Mouse (Mus musculus) midbrain, embryonic 13.5 days (tissue): ENCODE measurements around the gene Fstl4. TPM values are rescaled to one million over a fixed set of nuclear protein-coding genes. Genes with fewer than 3 reads are reported as not detected.

ENCODE experiments used
- ATAC-seq: fragments of 200-750 bp; cut with Nextera tagmentation; 2 replicates; pipeline ENCODE4 v1.8.0; 2017; ENCODE audit warnings: mild to moderate bottlenecking, moderate TSS enrichment, moderate library complexity
- H3K27ac ChIP-seq: fragments of 300-500 bp; sonication (generic); 2 replicates; pipeline ENCODE4 v1.5.1; 2015; ENCODE audit warnings: inconsistent platforms, mild to moderate bottlenecking, moderate library complexity
- H3K27me3 ChIP-seq: fragments of 300-500 bp; sonication (generic); 2 replicates; pipeline ENCODE4 v1.6.1; 2015; ENCODE audit warnings: mild to moderate bottlenecking, inconsistent platforms
- H3K36me3 ChIP-seq: fragments of 300-500 bp; sonication (generic); 2 replicates; pipeline ENCODE4 v1.6.1; 2015; ENCODE audit warnings: mild to moderate bottlenecking, inconsistent platforms
- H3K4me1 ChIP-seq: fragments of 300-500 bp; sonication (generic); replicated peaks from 2 replicates; pipeline ENCODE4 v1.6.1; 2015; ENCODE audit warnings: inconsistent platforms
- H3K4me2 ChIP-seq: fragments of 300-500 bp; sonication (generic); replicated peaks from 2 replicates; pipeline ENCODE4 v1.6.1; 2015; ENCODE audit warnings: moderate library complexity, mild to moderate bottlenecking, inconsistent platforms
- H3K4me3 ChIP-seq: fragments of 300-500 bp; sonication (generic); replicated peaks from 2 replicates; pipeline ENCODE4 v1.5.1; 2015; ENCODE audit warnings: mild to moderate bottlenecking, inconsistent platforms
- H3K9ac ChIP-seq: fragments of 300-500 bp; sonication (generic); replicated peaks from 2 replicates; pipeline ENCODE4 v1.6.1; 2015; ENCODE audit warnings: mild to moderate bottlenecking, inconsistent platforms
- H3K9me3 ChIP-seq: fragments of 300-500 bp; sonication (generic); 2 replicates; pipeline ENCODE4 v1.6.1; 2016; ENCODE audit warnings: mild to moderate bottlenecking, inconsistent platforms
- WGBS: fragments of 180-500 bp; shearing (Covaris S2); methylation state at CpG from one replicate; pipeline ENCODE4 v1.1.7; 2015; 5-methylcytosine and 5-hydroxymethylcytosine counted together
- polyA plus RNA-seq: library from polyadenylated mRNA; unstranded; fragments of >200 nt; fragmentation: Nextera tagmentation; extraction: Ambion mirVana; gene quantifications from 2 replicates; pipeline ENCODE4 v1.2.1, GENCODE M21; 2015

Gene Fstl4
- 5.1 TPM in 2 replicates for polyA plus RNA-seq

- peaks cover 61% of the 10 kb centered on the region for H3K27me3 ChIP-seq
- ATAC-seq: peak; percentile 75
Observed at GRCm38 (mm10) chr11:52764461-52764893, at the start of gene Fstl4. Gene Fstl4 (plus strand): TSS chr11:52764634.

GRCm38 (mm10) chr11:52718570-52718969, 45.9 kb upstream of the Fstl4 start:
- Histone ChIP-seq H3K27me3 (no peaks in the 10 kb centered on the region), H3K4me1 (no peaks in the 10 kb centered on the region), H3K4me2 (no peak overlapping the region), H3K36me3 (no peaks in the 10 kb centered on the region), H3K27ac (no peak overlapping the region), H3K9ac (no peak overlapping the region), H3K4me3 (no peak overlapping the region), H3K9me3 (no peaks in the 10 kb centered on the region)
- 64% methylated on average over 1 of the region's 1 CpGs for WGBS
- no peak for ATAC-seq

More at GRCm38 (mm10) chr11:52764461-52764893, at the start of gene Fstl4:
- Histone ChIP-seq H3K4me1 (peaks cover 17% of the 10 kb centered on the region), H3K4me2 (peak within 1 kb of the TSS; percentile 91), H3K27ac (no peak within 1 kb of the TSS), H3K9ac (peak within 1 kb of the TSS; percentile 70), H3K9me3 (no peaks in the 10 kb centered on the region), H3K4me3 (peak within 1 kb of the TSS; percentile 53), H3K36me3 (no peaks in the 10 kb centered on the region)
- under 1% methylated on average over 43 of the region's 48 CpGs for WGBS

- no peak overlapping the region for H3K4me2 ChIP-seq
- no peak for ATAC-seq
- no peak overlapping the region for H3K4me3 ChIP-seq
- H3K4me1 ChIP-seq: no peaks in the 10 kb centered on the region
- H3K27me3 ChIP-seq: no peaks in the 10 kb centered on the region
- no peaks in the 10 kb centered on the region for H3K36me3 ChIP-seq
- no peak overlapping the region for H3K27ac ChIP-seq
- no peaks in the 10 kb centered on the region for H3K9me3 ChIP-seq
- WGBS: 72% methylated on average over 6 of the region's 6 CpGs
- no peak overlapping the region for H3K9ac ChIP-seq
Observed at GRCm38 (mm10) chr11:52721087-52721486, 43.3 kb upstream of the Fstl4 start.

GRCm38 (mm10) chr11:52722706-52723105, 41.7 kb upstream of the Fstl4 start:
- Histone ChIP-seq H3K4me1 (no peaks in the 10 kb centered on the region), H3K4me3 (no peak overlapping the region), H3K27me3 (no peaks in the 10 kb centered on the region), H3K9me3 (no peaks in the 10 kb centered on the region), H3K9ac (no peak overlapping the region), H3K27ac (no peak overlapping the region), H3K4me2 (no peak overlapping the region), H3K36me3 (no peaks in the 10 kb centered on the region)
- WGBS: 89% methylated on average over 4 of the region's 4 CpGs
- no peak for ATAC-seq

GRCm38 (mm10) chr11:52726001-52726400, 38.4 kb upstream of the Fstl4 start:
- Histone ChIP-seq H3K9me3 (no peaks in the 10 kb centered on the region), H3K36me3 (no peaks in the 10 kb centered on the region), H3K27ac (no peak overlapping the region), H3K9ac (no peak overlapping the region), H3K4me2 (no peak overlapping the region), H3K27me3 (no peaks in the 10 kb centered on the region), H3K4me1 (peaks cover 5% of the 10 kb centered on the region; the same call in 1 of the 2 replicates), H3K4me3 (no peak overlapping the region)
- ATAC-seq: no peak
- WGBS: 100% methylated on average over 1 of the region's 1 CpGs

DNA sequence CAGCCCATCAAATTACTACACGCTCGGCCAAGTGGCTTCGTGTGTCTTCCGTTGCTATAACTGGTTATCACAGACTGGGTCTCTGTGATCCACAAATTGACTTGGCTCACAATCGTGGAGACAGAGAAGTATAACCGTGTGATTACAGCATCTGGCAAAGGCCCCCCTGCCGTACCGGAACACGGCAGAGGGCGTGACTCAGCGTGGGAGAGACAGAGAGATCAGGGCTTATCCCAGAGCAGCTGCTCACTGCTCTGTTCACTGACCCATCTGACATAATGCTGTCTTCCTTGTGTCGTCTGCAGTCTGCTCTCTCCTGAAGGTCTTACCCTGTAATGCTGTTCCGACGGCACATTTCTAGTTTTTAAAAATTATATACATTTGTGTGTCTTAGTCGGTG, 36.0 kb upstream of the Fstl4 start:
- WGBS: 67% methylated on average over 15 of the region's 15 CpGs
- H3K27ac ChIP-seq: no peak overlapping the region
- no peak overlapping the region for H3K4me2 ChIP-seq
- H3K4me3 ChIP-seq: no peak overlapping the region
- ATAC-seq: 0 out of 2 replicates have a peak, but pooled peaks have one; percentile 45
- H3K9me3 ChIP-seq: no peaks in the 10 kb centered on the region
- peaks cover 5% of the 10 kb centered on the region; the same call in 1 of the 2 replicates for H3K4me1 ChIP-seq
- H3K36me3 ChIP-seq: no peaks in the 10 kb centered on the region
- no peaks in the 10 kb centered on the region for H3K27me3 ChIP-seq
- no peak overlapping the region for H3K9ac ChIP-seq

- H3K27ac ChIP-seq: no peak overlapping the region
- no peaks in the 10 kb centered on the region for H3K9me3 ChIP-seq
- no peak overlapping the region for H3K9ac ChIP-seq
- no peaks in the 10 kb centered on the region for H3K27me3 ChIP-seq
- H3K4me3 ChIP-seq: no peak overlapping the region
- H3K4me1 ChIP-seq: peaks cover 5% of the 10 kb centered on the region; the same call in 1 of the 2 replicates
- no peak overlapping the region for H3K4me2 ChIP-seq
- H3K36me3 ChIP-seq: no peaks in the 10 kb centered on the region
- WGBS: 91% methylated on average over 5 of the region's 5 CpGs
- ATAC-seq: no peak
Observed at GRCm38 (mm10) chr11:52729890-52730289, 34.5 kb upstream of the Fstl4 start.

DNA sequence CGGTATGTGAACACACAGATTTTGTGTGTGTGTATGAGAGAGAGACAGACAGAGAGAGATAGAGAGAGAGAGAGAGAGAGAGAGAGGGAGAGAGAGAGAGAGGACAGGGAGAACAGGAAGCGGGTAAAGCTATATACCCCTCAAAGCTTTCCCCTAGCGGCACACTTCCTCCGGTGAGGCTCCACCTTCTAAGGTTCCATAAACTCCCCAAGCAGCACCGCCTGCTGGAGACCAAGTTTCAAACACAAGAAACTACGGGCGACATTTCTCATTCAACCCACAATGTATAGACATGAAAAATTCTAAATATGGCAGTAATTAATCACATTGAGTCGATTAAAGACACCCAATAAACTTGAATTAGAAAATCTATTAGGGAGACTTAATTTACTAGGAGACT, 32.5 kb upstream of the Fstl4 start:
- 56% methylated on average over 8 of the region's 8 CpGs for WGBS
- ATAC-seq: no peak
- H3K4me2 ChIP-seq: no peak overlapping the region

GRCm38 (mm10) chr11:52734493-52735195, 29.8 kb upstream of the Fstl4 start:
- 90% methylated on average over 6 of the region's 6 CpGs for WGBS
- no peaks in the 10 kb centered on the region for H3K36me3 ChIP-seq
- no peak overlapping the region for H3K9ac ChIP-seq
- ATAC-seq: no peak
- no peaks in the 10 kb centered on the region for H3K27me3 ChIP-seq
- H3K27ac ChIP-seq: no peak overlapping the region
- 0 out of 2 replicates have a peak, but pooled peaks cover 3% of the 10 kb centered on the region for H3K4me1 ChIP-seq
- H3K9me3 ChIP-seq: no peaks in the 10 kb centered on the region
- H3K4me3 ChIP-seq: no peak overlapping the region
- no peak overlapping the region for H3K4me2 ChIP-seq

More for the DNA sequence above, 32.5 kb upstream of the Fstl4 start:
- Histone ChIP-seq H3K27me3 (no peaks in the 10 kb centered on the region), H3K36me3 (no peaks in the 10 kb centered on the region), H3K4me3 (no peak overlapping the region), H3K9me3 (no peaks in the 10 kb centered on the region), H3K9ac (no peak overlapping the region), H3K4me1 (peaks cover 5% of the 10 kb centered on the region; the same call in 1 of the 2 replicates), H3K27ac (no peak overlapping the region)

DNA sequence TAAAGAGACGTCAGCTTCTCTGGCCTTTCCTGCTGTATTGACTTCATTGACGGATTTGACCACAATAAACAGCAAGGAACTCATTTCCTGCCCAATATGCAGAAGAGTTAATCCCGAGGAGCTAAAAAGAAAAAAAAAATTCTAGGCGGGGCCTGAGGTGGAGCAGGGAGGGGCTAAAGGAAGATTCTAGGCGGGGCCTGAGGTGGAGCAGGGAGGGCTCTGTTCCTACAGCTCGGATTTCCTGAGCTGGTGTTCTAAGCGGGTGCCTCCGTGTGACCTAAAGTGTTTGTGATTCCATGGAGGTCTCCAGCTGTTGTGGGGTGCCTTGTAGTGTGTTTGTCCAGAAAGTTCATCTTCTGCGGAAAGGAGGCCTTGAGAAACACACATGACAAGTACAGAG, 25.2 kb upstream of the Fstl4 start:
- Histone ChIP-seq H3K4me2 (no peak overlapping the region), H3K27ac (no peak overlapping the region), H3K9me3 (no peaks in the 10 kb centered on the region), H3K27me3 (0 out of 2 replicates have a peak, but pooled peaks cover 1% of the 10 kb centered on the region), H3K36me3 (no peaks in the 10 kb centered on the region), H3K4me1 (0 out of 2 replicates have a peak, but pooled peaks cover 3% of the 10 kb centered on the region), H3K4me3 (no peak overlapping the region), H3K9ac (no peak overlapping the region)
- 21% methylated on average over 9 of the region's 9 CpGs for WGBS
- ATAC-seq: no peak

- no peak for ATAC-seq
- no peaks in the 10 kb centered on the region for H3K9me3 ChIP-seq
- no peak overlapping the region for H3K4me3 ChIP-seq
- H3K27ac ChIP-seq: no peak overlapping the region
- no peaks in the 10 kb centered on the region for H3K36me3 ChIP-seq
- H3K4me1 ChIP-seq: 0 out of 2 replicates have a peak, but pooled peaks cover 3% of the 10 kb centered on the region
- no peak overlapping the region for H3K9ac ChIP-seq
- no peak overlapping the region for H3K4me2 ChIP-seq
- 0 out of 2 replicates have a peak, but pooled peaks cover 2% of the 10 kb centered on the region for H3K27me3 ChIP-seq
Observed at GRCm38 (mm10) chr11:52740466-52740865, 24.0 kb upstream of the Fstl4 start.

DNA sequence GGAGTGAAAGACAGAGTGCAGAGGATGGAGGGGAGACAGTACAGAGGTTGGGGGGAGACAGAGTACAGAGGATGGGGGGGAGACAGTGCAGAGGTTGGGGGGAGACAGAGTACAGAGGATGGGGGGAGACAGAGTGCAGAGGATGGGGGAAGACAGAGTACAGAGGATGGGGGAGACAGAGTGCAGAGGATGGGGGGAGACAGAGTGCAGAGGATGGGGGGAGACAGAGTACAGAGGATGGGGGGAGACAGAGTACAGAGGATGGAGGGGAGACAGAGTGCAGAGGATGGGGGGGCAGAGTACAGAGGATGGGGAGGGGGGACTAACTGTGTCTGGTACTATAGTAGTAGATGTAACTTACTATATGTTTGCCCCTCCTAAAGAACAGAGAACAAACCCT, 20.5 kb upstream of the Fstl4 start:
- no peaks in the 10 kb centered on the region for H3K36me3 ChIP-seq
- no peak overlapping the region for H3K4me2 ChIP-seq
- H3K27me3 ChIP-seq: 0 out of 2 replicates have a peak, but pooled peaks cover 2% of the 10 kb centered on the region
- H3K27ac ChIP-seq: no peak overlapping the region
- no peaks in the 10 kb centered on the region for H3K9me3 ChIP-seq
- 0 out of 2 replicates have a peak, but pooled peaks cover 4% of the 10 kb centered on the region for H3K4me1 ChIP-seq
- ATAC-seq: no peak
- no peak overlapping the region for H3K4me3 ChIP-seq
- H3K9ac ChIP-seq: no peak overlapping the region
